In the genomic region with DNA sequence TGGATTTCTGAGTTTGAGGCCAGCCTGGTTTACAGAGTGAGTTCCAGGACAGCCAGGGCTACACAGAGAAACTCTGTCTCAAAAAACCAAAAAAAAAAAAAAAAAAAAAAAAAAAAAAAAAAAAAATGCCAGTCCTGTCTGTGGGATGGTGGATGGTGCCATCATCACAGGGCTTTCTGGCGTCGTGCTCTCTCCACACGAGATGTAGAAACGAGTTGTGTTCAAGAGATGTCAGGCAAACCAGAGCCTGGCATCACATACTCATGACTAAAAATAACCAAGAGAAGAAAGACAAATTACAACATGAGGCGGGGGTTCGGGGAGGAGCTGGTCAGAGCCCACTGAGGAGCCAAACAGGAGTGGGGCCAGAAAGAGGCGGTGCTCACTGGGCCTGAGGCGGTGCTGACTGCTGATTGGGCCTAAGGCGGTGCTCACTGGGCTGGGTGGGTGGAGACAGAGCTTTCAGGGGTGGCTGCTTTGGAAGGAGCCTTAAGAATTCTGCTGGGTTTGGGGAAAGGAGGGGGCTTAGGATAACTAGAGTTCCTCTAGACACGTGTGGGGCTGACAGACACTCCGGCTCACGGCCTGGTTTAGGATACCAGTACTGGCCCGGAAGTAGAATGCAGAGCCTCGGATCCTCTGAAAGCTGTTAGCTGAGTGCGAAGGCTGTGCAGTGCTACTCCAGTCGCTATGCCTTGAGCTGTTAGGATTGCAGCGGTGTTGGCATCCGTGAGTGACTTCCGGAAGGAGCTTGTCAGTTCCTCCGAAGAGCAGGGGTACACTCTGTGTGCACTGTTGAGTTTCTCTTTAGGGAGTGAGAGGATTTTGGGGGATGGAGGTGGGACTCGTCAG, we compare ENCODE assay signal across 8 mouse cellular contexts. TPM values are rescaled to one million over a fixed set of nuclear protein-coding genes. Genes with fewer than 3 reads are reported as not detected.
DNase-seq lines count a peak whose midpoint lies in the region; ATAC-seq and TF ChIP-seq lines count a peak whose summit lies in the region.

No protein-coding gene starts in this region.

- no peak for ATAC-seq in midbrain, embryonic 14.5 days (ENCODE audit: low FRiP score, low TSS enrichment)

- H3K4me2 ChIP-seq in midbrain, embryonic 14.5 days (ENCODE audit: low read length) = no peak overlapping the region

- no peak for TF ChIP-seq POLR2A in lung, adult 2 months (IDR thresholded peaks at IDR 0.05; ENCODE audit: borderline replicate concordance, extremely low read depth, low read depth, low read length)

- no peaks in the 10 kb centered on the region for H3K4me1 ChIP-seq in lung, adult 2 months (ENCODE audit: control insufficient read depth, insufficient read depth, low read length)
- H3K4me1 ChIP-seq in midbrain, embryonic 14.5 days (ENCODE audit: control insufficient read depth, insufficient read depth, low read length) = no peaks in the 10 kb centered on the region

- H3K4me3 ChIP-seq in lung, adult 2 months (replicated peaks; ENCODE audit: extremely low read depth, low read depth, low read length) = peak overlapping the region; percentile 11
- no peak overlapping the region for H3K4me3 ChIP-seq in midbrain, embryonic 14.5 days (replicated peaks; ENCODE audit: low read depth, low read length)

- intact Hi-C loops in gastrocnemius, postnatal 36 days (cut with DNase I) = no loop called here

- no peaks in the 10 kb centered on the region for H3K27me3 ChIP-seq in midbrain, embryonic 14.5 days (ENCODE audit: control insufficient read depth, insufficient read depth, low read length)

- H3K9me3 ChIP-seq in midbrain, embryonic 14.5 days (ENCODE audit: control insufficient read depth, low read length) = no peaks in the 10 kb centered on the region

- H3K9ac ChIP-seq in midbrain, embryonic 14.5 days (replicated peaks; ENCODE audit: low read length) = no peak overlapping the region

- H3K27ac ChIP-seq in midbrain, embryonic 14.5 days (replicated peaks; ENCODE audit: low read depth, low read length) = no peak overlapping the region

- peak; percentile 67 for DNase-seq in urinary bladder, postnatal 14 days (ENCODE audit: low spot score)
- DNase-seq in urinary bladder, postnatal 10 days (ENCODE audit: low spot score) = no peak
- peak; percentile 40 to 63 for DNase-seq in gastrocnemius, postnatal 36 days
- peak; percentile 62 for DNase-seq in kidney, adult 18-20 months
- peak; percentile 24 for DNase-seq in lung, adult 2 months
- DNase-seq in midbrain, embryonic 14.5 days = no peak
- DNase-seq in cerebellum, adult 11-12 months = no peak
- no peak for DNase-seq in B cell, adult 2 months

- no peak for TF ChIP-seq CTCF in lung, adult 2 months (IDR thresholded peaks at IDR 0.05; ENCODE audit: insufficient read depth, low read length)

- no peaks in the 10 kb centered on the region for H3K36me3 ChIP-seq in midbrain, embryonic 14.5 days (ENCODE audit: control insufficient read depth, insufficient read depth, low read length)

- 62% methylated on average over 21 of the region's 21 CpGs for WGBS in lung, adult 2 months
- WGBS in midbrain, embryonic 14.5 days = 75% methylated on average over 21 of the region's 21 CpGs

RNA-seq across cellular contexts. Expression of gene Disc1, which starts 37.1 kb away (rescaled TPM):
- total RNA-seq in gastrocnemius, postnatal 36 days (2021) = under 1 TPM; 0.82 to 0.99 TPM
- 1.1 and 1.4 TPM in 2 replicates for polyA plus RNA-seq in lung, adult 2 months (2012; rRNA removed)
- 0.78 and 0.98 TPM in 2 replicates for polyA plus RNA-seq in midbrain, embryonic 14.5 days (2014; fragmentation: Nextera tagmentation; extraction: Ambion mirVana)

Comparison
In these comparisons a context has a peak if more than half of its experiments do, and no peak if none do; other contexts are left out.
1. DNase-seq: peak in urinary bladder, postnatal 14 days (single experiment), gastrocnemius, postnatal 36 days (2 of 2), kidney, adult 18-20 months (single experiment) and lung, adult 2 months (single experiment); none in urinary bladder, postnatal 10 days (single experiment), midbrain, embryonic 14.5 days (single experiment), cerebellum, adult 11-12 months (single experiment) and B cell, adult 2 months (0 of 2).